Mouse (Mus musculus) frontal cortex, adult (tissue): ENCODE measurements around the gene Tmem82.
A peak's percentile ranks its signal among the peaks of the same experiment; 100 is the strongest.

Experiments used
- ATAC-seq: cut with Nextera tagmentation; 2 replicates; pipeline ENCODE4 v1.9.2; 2017; ENCODE audit warnings: mild to moderate bottlenecking, moderate library complexity, mixed read lengths; ENCODE audit not compliant: low TSS enrichment

Tmem82 gene

DNA sequence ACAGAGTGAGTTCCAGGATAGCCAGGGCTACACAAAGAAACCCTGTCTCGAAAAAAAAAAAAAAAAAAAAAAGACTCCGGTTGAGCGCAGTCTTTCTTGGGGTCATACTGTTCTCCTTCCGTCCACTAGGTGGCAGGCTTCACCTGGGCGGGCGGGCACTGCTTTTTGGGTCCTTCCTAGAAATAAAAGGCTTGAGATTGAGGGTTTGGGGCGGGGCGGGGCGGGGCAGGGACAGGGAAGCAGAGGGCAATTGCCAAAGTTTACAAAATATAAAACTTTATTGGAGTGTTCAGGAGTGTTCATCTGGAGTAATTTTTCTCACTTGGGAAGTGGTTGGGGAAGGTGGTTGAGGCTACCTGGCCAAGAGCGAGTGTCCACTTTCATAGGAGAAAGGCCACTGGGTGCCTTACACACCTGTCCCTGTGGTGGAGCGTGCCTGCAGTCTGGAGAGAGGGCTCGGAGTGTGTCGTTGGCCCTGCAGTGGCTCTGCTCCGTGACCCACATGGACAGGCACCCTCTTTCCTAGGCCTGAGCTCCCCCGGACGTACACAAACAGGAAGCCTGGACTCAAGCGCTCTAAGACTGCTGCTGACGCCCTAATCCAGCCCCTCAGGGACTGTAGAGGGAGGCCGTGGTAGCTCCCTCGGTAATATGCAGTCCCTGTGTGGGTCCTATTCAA, at the start of gene Tmem82:
Gene Tmem82 (minus strand): TSS at position 69 of the 679 bp plus-strand sequence.
- ATAC-seq, result no peak

DNA sequence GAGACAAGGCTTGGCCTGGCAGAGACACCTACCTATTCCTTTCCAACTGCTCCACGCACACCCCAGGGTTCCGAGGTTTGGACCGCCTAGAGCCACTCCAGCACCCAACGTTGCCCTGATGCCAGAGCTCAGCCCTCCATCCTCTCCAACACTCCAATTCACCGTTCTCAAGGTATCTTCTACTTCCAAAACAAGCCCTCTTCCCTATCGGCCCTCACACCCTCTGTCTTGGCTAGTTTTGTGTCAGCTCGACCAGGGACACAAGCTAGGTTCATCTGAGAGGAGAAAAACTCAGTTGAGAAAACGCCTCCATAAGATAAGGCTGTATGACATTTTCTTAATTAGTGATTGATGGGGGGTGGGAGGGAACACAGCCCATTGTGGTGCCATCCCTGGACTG, 46.4 kb upstream of the Tmem82 start, which contains the start of gene Plekhm2:
Gene Plekhm2 (minus strand): TSS at position 101 of the 400 bp plus-strand sequence.
- ATAC-seq, result no peak

DNA sequence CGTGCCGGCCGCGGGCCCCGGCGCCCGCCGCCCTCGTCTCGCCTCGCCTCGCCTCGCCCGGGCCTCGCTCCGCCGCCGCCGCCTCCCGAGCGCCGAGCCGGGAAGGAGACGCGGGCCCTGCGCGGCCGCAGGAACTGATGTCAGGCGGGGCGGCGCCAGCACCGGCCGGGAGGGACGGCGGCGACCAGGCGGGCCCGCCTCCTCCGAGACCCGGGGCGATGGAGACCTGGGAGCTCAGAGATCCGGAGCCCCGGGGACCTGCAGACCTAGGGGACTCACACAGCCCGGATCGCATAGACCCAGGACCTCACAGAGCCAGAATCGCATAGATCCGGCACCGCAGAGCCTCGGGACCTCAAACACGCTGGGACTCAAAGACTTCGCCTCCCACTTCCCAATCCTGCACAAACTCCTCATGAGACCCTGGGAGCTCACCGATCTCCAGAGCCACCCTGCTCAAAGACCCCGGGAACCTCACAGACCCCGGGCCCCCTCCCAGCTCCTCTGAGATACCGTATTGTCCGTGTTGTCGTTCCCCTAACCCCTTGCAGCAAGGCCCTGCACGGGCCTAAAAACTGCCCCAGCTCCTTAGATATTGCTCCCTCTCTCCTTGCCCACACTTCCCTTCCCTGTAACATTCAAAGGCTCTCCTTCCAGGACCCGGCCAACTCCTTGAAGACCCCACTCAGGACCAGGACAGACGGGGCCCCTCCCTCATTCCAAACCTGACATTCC, 45.7 kb upstream of the Tmem82 start:
- ATAC-seq, result peak; percentile 94

DNA sequence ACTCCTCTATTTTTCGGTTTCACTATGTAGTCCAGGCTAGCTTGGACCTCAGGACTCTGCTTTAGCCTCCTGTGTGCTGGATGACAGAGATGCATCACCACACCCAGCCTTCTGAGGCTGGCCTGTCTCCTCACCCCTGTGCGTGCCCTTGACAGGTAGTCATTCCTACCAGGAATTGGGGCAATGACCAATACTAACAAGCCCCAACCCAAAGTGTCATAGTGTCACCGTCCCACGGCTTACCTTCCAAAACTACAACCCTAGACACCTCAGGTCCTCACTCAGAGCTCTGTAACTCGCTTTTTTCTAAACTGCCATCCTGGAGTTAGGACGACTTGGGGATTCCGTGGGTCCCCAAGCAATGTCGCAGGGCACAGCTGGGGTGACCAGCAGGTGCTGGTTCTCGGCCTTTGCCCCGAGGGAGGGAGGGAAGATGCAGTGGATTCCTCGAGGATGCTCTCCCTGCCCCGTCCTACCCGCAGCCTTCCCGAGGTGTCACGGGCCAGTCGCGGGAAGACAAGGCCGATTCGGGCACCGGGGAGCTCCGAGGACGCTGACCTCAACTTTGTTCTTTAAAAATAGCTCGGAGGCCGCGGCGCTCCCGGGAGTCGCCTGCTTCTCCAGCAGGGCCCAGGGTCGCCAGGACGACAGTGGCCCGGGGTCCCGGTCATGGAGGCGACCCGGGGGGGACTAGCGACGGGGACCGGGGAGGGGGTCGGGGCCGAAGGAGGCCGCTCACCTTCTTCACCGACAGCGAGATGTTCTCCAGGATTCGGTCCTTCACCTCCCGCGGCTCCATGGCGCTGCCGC, 44.9 kb upstream of the Tmem82 start:
- ATAC-seq, result no peak

DNA sequence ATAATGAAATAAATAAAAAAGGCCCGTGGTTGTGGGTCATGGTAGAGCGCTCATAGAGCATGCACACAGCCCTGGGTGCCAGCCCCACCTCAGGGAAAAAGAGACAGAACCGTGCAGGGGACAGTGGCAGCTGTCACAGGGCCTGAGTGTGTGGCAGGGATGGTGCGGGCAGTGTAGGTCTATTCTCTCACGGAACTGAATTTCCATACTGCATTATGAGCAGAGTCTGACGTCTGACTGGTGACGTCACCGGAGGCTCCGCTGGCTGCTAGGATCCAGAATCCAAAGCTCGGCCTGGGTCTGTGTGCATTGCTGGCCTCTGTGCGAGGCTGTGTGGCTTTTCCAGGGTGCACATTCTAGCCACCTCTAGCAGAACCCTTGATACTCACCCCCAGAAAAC, 42.5 kb upstream of the Tmem82 start:
- no peak for ATAC-seq

DNA sequence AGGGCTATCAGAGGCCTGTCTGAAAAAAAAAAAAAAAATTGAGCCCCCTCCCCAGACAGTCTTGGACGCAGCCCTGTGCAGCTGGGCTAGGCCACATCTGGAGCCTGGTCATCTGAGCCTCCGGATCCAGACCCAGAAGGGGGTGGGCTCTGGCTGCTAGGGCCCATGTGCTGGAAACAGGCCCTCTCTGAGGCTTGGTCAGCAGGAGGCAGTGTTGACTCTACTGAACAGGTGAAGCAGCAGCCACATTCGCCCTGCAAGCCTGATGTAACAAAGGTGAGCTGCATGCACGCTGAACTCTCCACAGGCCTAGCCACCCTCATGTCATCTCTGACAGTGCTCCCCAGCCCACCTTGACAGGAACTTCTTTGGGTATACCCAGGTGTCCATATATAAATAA, 41.3 kb upstream of the Tmem82 start:
- no peak for ATAC-seq

DNA sequence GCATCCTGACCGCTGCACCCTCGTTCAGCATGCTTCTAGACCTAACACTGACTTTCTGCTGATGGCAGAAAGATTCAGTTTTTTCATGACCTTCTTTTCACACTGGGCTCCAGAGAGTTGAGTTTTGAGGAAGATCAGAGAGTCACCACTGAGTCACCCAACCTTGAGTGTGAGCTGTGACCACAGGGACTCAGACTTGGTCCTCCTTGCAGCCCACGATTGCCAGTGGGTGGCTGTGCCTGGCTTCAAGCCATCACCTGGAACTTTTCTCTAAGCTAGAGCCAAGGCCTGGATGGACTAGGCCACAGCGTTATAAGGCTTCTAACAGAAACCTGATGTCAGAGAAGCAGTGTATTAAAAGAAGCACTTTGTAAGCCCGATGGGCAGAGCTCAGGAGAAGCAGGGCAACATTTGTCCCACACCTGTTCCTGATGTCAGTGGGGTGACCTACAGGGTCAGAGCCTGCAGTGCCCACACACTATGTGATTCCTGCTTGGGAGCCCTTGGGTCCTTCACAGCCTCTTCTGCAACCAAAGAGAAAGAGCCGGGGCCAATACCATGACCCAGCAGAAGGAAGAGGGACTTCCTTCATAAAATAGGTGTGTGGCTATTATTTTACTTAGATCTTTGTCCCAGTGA, 40.5 kb upstream of the Tmem82 start:
- ATAC-seq, result no peak

DNA sequence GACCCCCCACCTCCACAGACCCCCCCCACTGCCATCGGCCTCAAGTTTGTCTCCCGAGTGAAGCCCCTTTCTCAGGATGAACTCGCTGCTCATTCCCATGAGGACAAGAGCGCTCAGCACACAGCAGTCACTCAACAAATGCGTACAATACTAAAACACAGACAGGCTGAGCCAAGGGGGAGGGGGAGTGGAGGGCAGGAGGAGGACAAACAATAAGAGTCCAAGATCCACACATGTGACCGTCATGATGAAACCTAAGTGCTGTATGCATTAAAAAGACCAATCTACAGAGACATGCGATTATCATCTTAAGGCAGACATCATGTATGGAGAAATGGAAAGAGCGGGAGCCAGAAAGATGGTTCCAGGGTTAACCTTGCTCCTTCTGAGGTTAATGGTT, 38.5 kb upstream of the Tmem82 start:
- no peak for ATAC-seq

DNA sequence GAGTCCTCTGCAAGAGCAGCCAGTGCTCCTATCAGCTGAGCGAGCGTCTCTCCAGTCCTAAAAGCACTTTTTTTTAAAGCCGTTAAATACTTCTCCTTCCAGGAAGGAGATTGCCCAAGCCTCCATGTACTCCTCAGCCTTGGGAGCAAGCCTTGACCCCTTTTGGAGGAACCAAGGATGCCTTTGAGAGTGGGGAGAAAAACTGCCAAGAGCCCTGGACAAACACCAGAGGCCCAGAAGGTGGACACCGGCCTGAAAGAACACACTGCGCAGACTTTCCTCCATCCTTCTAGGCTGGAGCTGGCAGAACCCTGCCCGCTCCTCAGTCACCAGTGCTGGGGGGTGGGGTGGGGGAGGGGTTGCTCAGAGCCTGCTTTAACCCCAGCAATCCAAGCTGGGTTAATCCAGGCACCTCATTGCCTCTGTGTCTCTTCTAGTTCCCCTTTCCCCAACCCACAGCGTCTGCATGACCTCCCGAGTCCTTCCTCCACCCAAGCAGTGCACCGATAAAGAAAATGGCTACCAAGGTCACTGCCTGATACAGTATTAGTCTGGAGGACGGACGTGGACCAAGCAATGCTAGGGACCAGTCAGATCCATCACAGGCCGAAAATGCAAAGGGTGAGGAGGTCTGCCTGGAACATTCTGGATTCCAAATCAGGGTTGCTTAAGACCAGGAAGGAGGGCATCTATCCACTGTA, 37.6 kb upstream of the Tmem82 start:
- ATAC-seq, result peak; percentile 39; the same call in 1 of the 2 replicates

DNA sequence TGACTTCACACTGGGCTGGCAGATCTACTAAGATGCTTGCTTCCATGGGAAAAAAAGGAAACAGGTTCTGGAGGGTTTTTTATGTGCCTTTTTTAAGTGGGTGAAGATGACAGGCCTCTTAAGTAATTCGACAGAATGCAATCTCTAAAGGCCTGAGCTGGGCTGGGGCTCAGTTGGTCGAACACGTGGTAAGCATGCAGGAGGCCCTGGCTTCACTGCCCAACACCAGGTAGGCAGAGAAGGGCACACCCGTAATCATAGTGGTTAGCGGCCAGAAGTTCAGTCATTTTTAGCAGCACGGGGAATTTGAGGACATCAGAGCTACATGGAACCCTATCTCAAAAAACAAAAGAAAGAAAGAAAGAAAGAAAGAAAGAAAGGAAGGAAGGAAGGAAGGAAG, 36.1 kb upstream of the Tmem82 start:
- no peak for ATAC-seq

DNA sequence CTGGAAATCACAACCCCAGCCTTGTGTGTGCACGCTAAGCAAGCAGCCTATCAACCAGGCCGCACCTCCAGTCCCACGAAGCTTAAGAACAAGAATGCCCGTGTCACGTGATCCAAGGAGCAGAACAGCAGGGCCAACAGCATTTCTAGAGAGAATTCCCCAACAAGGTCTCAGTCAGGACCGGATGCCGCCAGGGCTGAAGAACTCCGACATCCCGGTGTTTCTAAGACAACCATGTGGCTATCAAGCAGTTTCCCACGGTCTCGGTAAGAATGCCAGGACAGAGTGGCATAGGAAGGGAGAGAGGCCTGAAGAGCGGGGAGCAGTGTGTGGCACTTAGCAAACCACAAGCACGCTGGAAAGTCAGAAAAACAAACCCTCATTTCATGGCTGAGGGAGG, 35.4 kb upstream of the Tmem82 start:
- no peak for ATAC-seq

DNA sequence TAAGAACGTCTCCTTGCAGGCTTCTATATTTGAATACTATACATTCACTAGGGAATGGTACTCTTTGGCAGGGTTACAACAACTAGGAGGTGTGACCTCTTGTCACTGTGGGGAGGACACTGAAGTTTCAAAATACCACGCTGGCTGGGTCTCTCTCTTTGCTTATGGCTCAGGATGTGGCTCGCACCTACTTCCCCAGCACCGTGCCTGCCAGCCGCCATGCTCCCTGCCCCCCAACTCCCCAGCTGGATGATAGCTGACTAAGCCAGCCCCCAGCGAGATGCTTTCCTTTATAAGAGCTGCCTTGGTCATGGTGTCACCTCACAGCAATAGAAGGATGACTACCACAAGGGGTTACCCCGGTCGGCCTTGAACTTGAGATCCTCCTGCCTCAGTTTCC, 34.6 kb upstream of the Tmem82 start:
- ATAC-seq, result no peak

DNA sequence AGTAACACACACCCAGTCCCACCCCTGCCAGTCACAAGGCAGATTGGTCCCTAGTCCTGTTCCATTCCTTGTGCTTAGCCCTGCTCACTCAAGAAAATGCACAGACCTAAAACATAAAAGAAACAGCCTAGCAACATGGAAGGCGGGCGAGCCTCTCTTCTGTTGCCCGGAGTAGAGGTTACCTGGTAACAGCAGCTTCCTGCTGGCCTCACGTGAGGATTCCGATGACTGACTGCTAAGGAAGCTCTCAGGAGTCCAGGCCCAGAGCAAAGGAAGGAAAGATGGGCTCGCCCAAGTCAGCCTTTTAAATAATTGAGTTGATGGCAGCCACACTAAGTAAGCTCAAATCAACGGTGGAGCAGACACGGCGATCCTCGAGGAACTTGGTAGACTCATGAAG, 33.5 kb upstream of the Tmem82 start:
- no peak for ATAC-seq

DNA sequence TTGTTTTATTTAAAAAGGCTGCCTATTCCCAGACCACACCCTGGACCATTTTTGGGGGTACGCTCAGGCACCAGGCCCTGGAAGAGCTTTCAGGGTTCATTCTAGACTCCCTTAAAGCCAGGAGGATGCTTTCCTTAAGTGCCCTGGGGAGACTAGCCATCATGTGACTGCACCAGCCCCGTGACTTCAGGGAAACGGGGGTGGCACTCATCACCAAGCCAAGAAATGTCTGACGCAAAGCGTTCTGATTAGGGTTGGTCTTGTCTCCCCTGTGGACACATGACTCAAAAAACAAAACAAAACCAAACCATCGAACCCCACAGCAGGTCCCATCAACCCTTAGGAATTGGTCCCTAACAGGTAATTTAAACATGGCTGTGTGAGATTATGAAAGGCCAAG, 32.9 kb upstream of the Tmem82 start:
- 0 out of 2 replicates have a peak, but pooled peaks have one; percentile 13 for ATAC-seq

DNA sequence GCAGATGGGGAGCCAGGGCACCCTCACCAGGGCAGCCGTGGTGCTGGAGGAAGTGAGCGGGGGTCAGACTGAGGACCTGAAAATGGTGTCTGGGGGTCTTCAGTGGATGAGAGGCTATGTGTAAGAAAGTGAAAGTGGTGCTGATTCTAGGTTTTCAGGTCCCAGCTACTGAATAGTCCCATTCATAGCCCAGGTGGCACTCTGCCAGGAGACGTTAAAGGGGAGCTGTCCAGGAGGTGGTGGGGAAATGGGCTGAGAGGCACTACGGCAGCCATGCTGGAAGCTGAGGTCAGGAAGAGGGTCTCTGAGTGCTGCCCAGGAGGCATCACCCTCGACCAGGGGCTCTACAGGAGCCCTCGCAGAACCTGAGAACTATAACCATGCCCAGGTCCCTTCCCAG, 30.8 kb upstream of the Tmem82 start:
- ATAC-seq, result no peak

DNA sequence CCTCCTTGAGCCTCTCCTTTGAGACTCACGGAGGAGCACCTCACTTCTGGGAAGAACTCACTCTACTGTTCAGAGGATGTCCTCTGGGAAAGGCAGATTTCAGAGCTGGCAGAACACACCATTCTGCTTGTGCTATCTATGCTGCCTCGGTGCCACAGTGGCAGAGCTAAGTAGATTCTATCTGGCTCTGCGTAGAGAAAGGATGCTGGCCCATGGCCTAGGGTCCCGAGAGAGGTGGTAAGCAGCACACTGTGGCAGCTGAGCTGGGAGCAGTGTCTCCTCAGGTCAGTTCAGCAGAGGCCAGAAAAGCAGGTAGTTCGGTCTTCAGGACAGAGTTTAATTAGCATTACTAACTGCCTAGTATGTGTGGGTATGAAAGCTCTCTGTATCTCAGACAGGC, 29.8 kb upstream of the Tmem82 start:
- ATAC-seq, result no peak

DNA sequence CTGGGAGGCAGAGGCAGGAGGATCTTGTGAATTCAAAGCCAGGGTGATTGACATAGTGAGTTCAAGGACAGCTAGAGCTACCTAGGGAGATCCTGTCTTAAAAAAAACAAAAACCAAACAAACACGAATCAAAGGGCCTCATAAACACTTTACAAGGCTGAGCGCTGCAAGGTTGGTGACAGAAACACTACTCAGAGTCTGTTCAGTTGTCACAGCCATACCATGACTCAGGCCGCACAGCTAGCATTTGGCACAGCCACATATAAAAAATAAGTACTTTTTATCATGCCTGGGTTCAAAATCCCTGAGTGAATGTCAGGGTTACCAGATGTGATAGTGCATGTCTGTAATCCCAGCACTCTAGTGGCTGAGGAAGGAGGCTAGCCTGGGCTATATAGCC, 28.8 kb upstream of the Tmem82 start:
- ATAC-seq, result no peak

DNA sequence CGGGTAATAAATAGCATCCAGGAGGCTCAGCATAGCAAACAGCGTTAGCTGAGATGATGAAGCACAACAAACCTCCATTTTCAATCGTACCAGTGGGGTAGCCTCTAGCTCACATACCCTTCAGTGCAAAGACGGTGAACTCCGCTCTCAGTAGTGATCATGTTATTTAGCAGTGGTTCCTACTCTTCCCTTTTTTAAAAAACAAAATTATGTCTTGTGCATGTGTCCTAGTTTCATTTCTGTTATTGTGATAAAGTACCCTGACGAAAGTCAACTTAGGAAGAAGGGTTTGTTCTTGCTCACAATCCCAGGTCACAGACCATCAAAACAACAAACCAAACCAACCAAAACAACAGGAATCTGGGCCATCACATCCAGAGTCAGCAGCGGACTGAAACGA, 27.6 kb upstream of the Tmem82 start:
- ATAC-seq, result no peak

DNA sequence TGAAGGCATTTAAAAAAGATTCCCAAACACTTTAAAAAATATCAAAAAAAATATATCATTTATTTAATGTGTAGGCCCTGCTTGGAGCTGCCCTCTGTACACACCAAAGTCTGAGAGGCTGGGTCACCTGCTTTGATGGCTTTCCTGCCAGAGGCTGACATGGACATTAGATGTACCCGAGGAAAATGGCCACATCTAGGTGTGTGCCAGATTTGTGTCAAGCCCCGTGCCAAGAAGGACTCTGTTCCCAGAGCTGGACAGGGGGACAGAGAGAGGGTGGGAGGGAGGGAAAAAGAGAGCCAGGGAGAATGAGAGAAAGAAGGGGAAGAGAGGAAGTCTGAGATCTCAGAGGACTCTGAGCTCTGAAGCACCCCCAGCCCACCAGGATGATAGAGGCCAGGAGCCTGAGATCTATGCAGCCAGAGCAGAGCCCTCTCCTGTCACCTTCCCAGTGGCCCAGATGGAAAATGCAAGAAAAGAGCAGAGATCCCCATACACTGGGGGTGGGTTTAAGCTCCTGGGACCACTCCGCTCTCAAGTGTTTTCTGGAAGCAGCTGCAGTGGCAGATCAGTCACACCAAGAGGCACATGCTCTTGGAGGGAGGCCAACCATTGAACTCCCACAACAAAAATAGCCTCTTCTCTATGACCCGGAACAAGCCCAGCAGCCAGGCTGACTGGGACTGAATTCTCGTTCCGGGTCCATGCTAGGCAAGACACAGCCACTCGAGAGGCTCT, 24.9 kb upstream of the Tmem82 start:
- ATAC-seq, result 0 out of 2 replicates have a peak, but pooled peaks have one; percentile 42

DNA sequence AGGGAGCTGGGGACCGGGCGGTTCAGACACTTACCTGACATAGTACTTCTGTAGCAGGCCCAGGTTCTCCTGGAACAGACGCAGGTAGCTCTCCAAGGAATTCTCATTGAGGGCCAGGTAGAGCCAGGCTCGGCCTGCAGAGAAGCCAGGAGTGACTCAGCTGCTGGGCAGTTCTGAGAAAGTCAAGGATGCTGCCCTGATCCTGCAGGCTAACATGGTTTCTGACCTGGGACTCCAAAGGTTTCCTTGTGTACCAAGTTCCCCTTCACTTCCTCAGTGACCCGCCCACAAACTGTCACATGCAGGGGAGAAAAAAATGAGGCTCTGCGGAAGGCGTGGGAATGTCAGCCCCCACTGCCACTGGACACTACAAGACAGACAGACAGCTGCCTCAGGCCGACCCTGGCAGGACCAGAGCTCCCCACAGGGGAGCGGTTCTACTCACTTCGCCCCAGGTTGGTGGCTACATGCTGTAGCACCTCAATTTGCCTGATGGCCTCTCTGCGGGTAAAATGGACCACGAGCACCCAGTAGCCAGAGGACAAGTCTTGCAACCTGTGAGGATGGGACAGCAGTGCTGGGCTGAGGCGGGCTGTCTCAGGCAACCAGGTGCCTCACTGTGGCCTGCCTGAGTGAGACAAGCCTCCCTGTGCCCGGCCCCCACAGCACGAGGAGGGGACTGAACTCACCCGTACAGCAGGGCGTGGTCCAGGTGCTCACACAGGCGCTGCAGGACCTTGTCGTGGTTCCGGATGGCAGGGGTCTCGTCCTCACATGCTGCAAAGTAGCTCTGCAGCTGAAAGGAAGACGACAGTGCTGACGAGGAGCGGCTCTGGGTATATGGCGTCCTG, 23.8 kb upstream of the Tmem82 start:
- no peak for ATAC-seq
